Mouse (Mus musculus): ENCODE results near the gene Mcm2.

DNA sequence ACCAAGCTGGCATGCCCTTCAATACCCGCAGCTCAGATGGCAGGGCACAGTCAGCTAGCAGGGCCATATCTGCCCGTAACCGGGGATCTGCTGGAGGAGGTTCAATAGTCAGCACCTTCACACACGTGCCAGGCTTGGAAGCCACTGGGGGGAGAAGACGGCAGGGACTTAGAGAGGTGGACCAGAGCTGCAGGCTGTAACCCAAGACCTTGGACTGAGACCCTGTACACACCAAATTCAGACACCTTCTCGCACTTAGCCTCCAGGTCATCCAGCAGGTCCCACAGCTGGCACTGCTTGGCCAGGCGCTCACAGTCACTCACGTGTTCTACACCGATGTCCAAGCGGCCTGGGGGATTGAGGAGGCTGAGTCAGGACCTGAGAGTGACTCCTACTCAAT is 60.0 kb downstream of the Mcm2 start:
- TF ChIP-seq CTCF (IDR thresholded peaks at IDR 0.05; ENCODE audit: low read depth, low read length) (no peak), POLR2AphosphoS5 (IDR thresholded peaks at IDR 0.05; ENCODE audit: insufficient replicate concordance, low read depth, low read length) (no peak), GATA1 (IDR thresholded peaks at IDR 0.05; ENCODE audit: borderline replicate concordance, low read length) (no peak), GATA2 (IDR thresholded peaks at IDR 0.05; ENCODE audit: borderline replicate concordance, low read depth, low read length) (no peak), TAL1 (conservative IDR thresholded peaks at IDR 0.05; ENCODE audit: low read depth, low read length) (no peak)
